Mouse (Mus musculus) G1E (cell line): ENCODE results near the gene Fgf18.

Experiments
- CTCF ChIP-seq: IDR thresholded peaks from 2 replicates; pipeline ENCODE4 v1.5.1; 2012; ENCODE audit warnings: low read depth, low read length, inconsistent platforms, mixed read lengths
- GATA1 ChIP-seq: IDR thresholded peaks from 2 replicates; pipeline ENCODE4 v1.6.1; 2012; ENCODE audit warnings: borderline replicate concordance, low read length, inconsistent platforms, mixed read lengths

DNA sequence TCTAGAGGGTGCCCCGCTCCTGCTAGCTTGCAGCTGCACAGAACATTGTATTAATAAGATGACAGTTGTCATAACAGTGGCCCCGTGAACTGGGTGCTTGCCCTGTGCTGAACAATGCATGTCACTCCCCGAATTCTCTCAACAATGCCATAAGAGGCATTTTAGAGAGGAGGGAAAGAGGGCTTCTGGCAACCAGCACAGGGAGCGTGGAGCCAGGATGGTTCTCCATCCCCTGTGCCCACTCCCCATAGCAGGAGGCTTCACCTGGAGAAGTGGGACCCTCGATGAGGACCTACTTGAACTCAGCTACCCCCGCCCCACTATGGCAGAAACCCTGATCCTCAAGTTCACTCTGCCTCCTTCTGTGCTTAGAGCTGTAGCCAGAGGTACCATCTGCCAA is 67.8 kb downstream of the Fgf18 start:
- no peak for TF ChIP-seq CTCF
- TF ChIP-seq GATA1: no peak
